Mouse (Mus musculus): ENCODE results near the gene Nol8.

DNA sequence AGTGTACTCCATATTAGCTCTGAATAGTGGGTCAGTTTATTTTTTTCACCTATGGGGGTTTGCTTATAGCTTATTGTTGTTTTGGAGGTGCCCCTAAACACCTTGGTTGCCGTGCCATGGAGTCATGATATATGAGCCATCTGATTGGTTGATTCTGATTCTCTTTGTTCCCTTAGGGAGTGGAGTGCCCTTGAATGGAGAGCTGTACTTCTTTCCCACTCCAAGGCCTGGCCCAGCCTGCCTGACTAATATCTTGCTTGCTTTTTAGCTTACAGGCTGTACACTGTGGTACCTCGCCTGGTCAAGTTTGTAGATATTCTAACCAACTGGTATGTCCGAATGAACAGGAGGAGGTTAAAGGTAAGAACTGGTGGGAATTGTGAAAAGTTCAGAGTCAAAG, 66.4 kb downstream of the Nol8 start:
- no peak for TF ChIP-seq CTCF (IDR thresholded peaks at IDR 0.05; ENCODE audit: borderline replicate concordance, control insufficient read depth, extremely low read depth, insufficient read depth, low read length, poor library complexity)
- no peak for TF ChIP-seq POLR2A (IDR thresholded peaks at IDR 0.05; ENCODE audit: control insufficient read depth, extremely low read depth, insufficient read depth, low read length, poor library complexity)

All from thymus, adult 2 months (tissue).